Mouse (Mus musculus) gonadal fat pad, adult 2 months (tissue): Measurements from ENCODE around the gene Wipi1. TPM values are rescaled to one million over a fixed set of nuclear protein-coding genes. Genes with fewer than 3 reads are reported as not detected.

Source experiments
- DNase-seq: peaks from one replicate; pipeline ENCODE4 v3.0.0-alpha.2; 2012; ENCODE audit warnings: low read depth
- polyA plus RNA-seq: library from polyadenylated mRNA; depleted of rRNA; stranded (reverse); fragments of >200 nt; gene quantifications from 2 replicates; pipeline ENCODE4 v1.2.3, GENCODE M21; 2012; rRNA removed

Wipi1 gene
- polyA plus RNA-seq, 1 experiment = 33.8 TPM

- DNase-seq = no peak
Measured at GRCm38 (mm10) chr11:109543466-109543865, 68.3 kb downstream of the Wipi1 start.

GRCm38 (mm10) chr11:109539290-109539689 lies 72.5 kb downstream of the Wipi1 start:
- no peak for DNase-seq

GRCm38 (mm10) chr11:109536939-109537338 lies 74.8 kb downstream of the Wipi1 start:
- DNase-seq = no peak

DNA sequence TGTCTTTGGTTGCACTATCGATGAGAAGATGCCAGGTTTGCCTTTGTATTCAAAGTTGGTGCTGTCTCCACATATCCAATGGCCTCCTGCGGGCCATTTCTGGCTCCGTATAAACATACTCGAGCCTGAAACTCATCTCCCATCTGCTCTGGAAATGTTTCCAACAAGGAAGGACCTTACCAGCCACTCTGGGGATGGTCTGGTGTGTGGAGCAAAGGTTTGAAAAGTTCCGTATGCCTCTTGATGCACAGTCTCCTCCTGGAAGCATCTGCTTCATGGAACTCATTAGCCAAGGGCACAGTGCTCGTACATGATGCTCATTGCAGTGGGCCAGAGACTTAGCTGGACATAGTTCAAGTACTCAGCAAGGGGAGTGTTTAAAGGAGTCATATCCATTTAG lies 75.8 kb downstream of the Wipi1 start:
- DNase-seq = no peak

DNA sequence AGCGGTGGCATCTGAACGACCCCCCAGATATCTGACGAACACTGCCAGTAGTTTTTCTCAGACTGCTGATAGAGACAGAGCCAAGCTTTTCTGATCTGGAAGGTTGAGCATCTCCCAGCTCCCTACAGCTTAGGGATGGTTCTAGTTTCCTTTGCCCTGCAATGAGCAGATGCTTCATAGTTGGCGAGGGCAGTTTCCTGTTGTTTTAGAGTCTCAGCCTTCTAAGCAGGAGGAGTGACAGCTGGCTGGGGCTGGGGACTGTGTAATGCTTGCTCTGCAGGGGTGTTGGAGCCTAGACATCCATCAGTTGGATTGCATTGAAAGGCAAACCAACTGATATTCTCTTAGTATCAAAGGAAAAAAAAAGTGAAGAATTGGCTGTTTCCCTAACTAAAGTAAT lies 81.7 kb downstream of the Wipi1 start:
- DNase-seq = no peak

- no peak for DNase-seq
Measured at GRCm38 (mm10) chr11:109525571-109525970, 86.2 kb downstream of the Wipi1 start.

GRCm38 (mm10) chr11:109524869-109525268 lies 86.9 kb downstream of the Wipi1 start:
- no peak for DNase-seq

Other genes with a start within 250 kb of the Wipi1 start
- 24.0 and 26.0 TPM in 2 replicates for gene Gna13, start 249.1 kb downstream of the Wipi1 start, polyA plus RNA-seq
- gene 9930022D16Rik, start 198.1 kb downstream of the Wipi1 start, polyA plus RNA-seq = not detected in 2 replicates
- 40.0 and 50.6 TPM in 2 replicates for gene Amz2, start 186.0 kb downstream of the Wipi1 start, polyA plus RNA-seq
- 8.1 and 8.8 TPM in 2 replicates for gene Arsg, start 138.6 kb downstream of the Wipi1 start, polyA plus RNA-seq
- 1.3 and 2.2 TPM in 2 replicates for gene Slc16a6, start 138.4 kb downstream of the Wipi1 start, polyA plus RNA-seq
- 79.9 and 91.6 TPM in 2 replicates for gene Prkar1a, start 37.4 kb upstream of the Wipi1 start, polyA plus RNA-seq
- gene Fam20a, start 110.3 kb upstream of the Wipi1 start, polyA plus RNA-seq = 6.2 and 7.4 TPM in 2 replicates
- 0.20 and 0.41 TPM in 2 replicates for gene 1700012B07Rik, start 216.1 kb upstream of the Wipi1 start, polyA plus RNA-seq